Mouse (Mus musculus): Measurements from ENCODE around the gene Fpr3.
"Not testable (repeated sequence)": the region's sequence is repeated elsewhere in the genome, so short reads cannot be mapped to it uniquely, and the experiment has no call there.

Fpr3 gene

DNA sequence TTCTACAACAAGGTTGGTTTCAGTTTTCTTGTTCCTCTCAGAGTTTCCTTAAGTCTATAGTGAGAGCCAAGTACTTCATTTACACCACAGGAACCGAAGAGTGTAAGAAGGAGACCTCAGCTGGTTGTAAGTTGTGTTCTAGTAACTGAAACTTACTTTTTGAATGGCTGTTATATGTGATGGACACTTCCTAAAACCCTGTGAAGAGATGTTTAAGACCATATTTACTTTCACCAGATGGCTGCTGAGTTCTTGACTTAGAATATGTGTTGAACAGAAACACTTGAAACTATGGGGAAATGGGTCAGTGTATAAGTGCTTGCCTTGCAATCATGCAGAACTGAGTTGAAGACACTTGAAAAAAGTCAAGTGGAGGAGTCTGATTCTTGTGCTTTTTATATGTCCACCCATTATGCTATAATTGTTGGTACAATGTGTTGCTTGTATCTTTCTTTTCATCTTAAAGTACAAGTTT is at the start of gene Fpr3, which contains the start of gene Fpr2:
Gene Fpr3 (plus strand): TSS at position 79 of the 475 bp plus-strand sequence.
Gene Fpr2 (plus strand): TSS at position 51 of the 475 bp plus-strand sequence.
- DNase-seq (ENCODE audit: low spot score in 2 of 2): no peak

DNA sequence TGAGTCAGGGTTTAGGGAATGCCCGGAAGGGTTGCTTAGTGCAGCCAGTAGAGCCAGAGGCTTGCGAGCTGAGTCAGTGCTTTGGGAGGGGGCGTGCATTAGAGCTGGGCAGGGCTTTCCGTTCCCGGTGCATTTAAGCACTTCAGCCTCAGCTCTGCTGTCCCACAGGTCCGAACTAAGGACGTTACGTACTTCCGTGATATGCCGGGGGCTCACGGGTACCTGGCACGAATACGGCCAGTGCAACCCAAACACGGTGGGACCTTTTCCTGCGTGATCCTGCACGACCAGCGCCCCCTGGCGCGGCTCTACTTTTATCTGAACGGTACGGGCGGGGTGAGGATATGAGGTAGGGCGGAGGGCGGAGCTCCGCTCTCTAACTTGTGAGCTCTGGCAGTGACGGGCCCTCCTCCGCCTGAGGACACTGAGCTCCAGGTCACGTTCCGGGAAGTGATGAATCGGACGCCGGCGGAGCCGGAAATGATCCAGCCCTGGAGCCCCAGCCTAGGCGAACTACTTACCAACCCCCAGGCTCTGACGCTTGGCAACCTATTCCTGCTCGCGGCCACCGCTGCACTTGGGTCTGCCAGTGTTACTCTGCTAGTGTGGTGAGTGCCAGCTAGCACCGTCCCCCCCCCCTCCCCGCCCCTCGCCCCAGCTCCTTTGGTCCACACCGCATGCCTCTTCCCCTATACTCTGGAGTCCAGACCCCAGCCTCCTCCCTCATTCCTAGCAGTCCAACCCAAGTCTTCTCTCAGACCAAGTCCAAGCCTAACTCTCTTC is 49.5 kb upstream of the Fpr3 start:
- DNase-seq (ENCODE audit: low spot score in 2 of 2): peak; percentile 76 to 82

DNA sequence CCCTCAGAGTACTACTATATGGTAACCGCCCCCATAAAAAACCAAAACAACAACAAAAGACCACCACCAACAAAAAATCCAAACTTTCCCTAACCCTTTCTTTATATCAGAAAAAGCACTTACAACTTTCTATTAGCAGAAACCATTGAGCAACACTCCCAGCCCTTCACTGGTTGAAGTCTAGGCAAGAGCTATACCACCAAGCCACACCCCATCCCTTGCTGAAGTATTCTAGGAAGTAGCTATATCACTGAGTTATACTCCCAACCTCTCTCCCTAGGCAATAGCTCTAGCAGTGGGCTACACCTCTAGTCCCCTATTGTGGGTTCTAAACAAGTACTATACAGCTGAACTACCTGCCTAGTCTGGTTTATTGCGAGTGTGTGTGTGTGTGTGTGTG is 48.4 kb upstream of the Fpr3 start:
- no peak for DNase-seq (ENCODE audit: low spot score in 2 of 2)

DNA sequence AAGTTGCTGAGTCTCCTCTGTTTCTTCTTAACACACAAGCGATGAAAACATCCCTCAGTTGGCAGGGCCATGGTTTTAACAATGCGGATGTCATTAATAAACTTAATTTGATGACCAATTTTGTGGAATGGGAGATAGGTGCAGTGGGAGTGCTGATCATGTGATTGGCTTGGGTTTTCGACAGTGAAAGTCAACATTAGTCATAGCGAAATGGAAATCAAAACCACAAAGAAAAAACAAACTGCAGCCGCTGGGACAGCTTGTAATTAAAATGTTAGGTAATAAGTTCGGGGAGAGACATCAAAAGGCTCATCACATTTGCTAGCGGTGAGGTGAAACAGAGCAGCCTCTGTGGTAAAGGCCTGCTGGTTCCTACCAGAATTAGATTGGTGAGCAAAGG is 46.9 kb upstream of the Fpr3 start:
- DNase-seq (ENCODE audit: low spot score in 2 of 2): no peak

DNA sequence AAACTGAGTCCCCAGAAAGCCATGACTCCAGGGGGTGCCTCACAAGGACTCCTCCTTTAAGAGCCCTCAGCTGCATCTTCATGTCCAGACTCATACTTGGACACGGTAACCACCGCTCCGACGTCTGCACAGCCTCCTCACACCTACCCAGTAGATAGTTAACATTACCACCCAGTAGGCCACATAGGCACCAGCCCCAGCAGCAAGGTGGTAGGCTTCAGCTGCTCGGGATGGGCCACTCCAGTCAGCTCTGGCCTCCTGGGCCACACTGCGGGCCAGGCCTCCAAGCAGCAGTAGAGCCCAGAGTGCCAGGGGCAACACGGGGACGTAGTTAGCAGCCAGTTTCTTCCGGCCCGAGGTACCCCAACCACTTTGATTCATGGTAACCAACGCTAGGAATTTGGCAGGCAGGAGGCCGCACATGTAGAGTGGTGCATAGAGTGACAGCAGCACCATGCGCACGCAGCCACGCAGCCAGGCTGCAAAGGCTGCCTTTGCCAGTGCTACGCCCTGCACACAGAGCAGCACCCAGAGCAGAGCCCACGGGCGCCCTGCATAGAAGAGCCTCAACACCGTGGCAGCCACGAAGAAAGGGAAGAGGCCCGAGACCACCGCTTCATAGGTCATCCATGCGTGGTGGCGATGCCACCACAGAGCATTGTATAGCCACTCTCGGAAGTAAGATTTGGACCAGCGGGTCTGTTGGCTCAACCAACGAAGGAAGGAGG is 44.0 kb upstream of the Fpr3 start:
- DNase-seq (ENCODE audit: low spot score in 2 of 2): no peak

DNA sequence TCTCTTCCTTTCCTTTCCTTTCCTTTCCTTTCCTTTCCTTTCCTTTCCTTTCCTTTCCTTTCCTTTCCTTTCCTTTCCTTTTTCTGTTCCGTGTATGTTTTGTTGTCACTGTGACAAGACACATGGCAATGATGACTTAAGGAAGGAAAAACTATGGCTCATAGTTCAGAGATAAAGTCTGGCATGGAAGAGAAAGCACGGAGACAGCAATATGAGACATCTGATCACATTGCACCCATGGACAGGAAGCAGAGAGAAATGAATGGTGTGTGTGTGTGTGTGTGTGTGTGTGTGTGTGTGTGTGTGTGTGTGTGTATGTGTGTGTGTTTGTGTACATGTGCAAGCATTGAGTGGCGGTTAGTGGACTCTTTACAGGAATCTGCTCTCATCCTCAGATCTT is 43.0 kb upstream of the Fpr3 start:
- not testable (repeated sequence) for DNase-seq (ENCODE audit: low spot score in 2 of 2)

DNA sequence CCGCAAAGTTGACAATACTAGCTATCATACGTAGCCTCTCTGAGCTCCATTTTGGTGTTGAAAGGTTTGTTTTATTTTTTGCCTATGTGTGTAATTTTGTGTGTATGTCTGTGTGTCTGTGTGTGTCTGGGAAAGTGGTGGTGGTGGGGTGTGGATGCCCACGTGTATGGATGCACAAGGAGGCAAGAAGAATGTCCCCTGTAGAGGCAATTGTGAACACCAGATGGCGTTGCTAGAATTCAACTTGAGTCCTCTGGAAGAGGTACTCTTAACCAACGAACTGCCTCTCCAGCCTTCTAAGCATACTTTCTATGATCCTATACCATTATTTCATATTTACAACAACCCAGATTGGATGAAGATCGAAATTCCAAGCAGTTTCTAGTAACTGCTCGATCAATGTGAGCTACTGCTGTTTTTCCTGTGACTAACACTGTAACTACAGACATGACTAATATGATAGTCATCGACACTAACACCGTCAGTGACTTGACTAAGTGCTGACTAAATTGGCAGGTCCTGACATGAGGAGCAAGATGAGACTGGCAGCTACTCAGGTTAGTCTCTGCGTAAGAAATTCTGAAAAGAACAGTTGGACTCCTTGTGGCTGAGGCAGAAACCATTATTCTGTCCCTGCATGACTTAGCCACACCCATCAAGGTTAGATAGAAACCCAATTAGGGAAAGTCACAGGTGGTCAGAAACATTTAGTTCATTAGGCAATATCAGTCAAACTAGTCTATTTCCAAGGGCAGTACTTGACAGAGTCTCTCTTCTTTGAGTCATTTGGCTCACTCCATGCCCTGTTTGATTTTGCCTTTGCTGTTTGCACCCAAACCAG is 42.2 kb upstream of the Fpr3 start:
- DNase-seq (ENCODE audit: low spot score in 2 of 2): no peak

DNA sequence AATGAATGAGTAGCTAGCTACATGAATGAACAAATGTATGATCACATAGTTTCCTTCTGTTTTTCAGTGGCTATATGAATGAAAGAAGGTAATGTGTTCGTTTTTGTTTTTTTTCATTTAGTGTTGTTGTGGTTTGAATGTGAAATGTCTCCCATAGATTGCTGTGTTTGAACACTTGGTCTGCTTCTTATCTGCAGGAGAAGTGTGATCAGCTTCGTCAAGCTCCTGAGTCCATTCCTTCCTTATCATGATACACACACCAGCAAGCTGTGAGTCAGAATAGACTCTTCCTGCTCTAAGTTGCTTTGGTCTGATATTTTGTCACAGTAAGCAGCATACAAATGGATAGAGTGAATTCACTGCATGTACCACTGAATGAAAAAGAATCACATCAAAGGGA is 38.7 kb upstream of the Fpr3 start:
- DNase-seq (ENCODE audit: low spot score in 2 of 2): no peak

DNA sequence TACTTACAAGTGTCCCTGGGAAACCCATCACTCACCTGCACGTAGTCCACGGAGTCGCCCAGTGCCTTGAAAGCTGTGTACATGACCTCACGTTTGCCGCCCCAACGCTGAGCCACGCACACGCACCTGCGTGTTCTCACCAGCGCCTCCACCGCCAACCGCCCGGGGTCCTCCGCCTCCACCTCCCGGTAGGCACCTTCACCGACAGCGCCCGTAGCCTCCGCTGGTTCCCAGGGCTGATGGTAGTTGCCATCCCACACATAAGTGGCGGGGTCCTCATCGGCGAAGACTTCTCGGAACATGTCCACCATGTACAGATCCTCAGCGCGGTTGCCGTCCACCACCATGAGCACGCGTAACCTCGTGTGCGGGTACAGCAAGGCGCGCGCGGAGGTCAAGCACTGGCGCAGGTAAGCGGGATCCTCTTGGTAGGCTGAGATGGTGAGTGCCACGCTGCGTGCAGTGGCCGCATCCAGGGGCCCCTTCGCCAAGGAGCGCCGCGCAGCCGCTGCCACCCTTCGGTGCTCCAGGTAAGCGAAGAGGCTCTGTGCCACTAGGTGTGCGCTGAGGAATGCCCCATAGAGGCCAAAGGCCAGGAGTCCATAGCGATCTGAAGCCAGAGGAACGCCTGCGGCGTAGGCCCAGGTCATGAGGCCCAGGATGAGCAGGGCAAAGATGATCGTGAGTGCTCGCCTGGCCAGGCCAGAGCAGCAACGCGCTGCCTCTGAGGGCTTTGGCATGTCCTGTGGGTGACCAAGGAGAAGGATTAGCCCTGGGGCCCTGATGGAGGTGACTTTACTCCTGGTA is 37.5 kb upstream of the Fpr3 start:
- DNase-seq (ENCODE audit: low spot score in 2 of 2): no peak

DNA sequence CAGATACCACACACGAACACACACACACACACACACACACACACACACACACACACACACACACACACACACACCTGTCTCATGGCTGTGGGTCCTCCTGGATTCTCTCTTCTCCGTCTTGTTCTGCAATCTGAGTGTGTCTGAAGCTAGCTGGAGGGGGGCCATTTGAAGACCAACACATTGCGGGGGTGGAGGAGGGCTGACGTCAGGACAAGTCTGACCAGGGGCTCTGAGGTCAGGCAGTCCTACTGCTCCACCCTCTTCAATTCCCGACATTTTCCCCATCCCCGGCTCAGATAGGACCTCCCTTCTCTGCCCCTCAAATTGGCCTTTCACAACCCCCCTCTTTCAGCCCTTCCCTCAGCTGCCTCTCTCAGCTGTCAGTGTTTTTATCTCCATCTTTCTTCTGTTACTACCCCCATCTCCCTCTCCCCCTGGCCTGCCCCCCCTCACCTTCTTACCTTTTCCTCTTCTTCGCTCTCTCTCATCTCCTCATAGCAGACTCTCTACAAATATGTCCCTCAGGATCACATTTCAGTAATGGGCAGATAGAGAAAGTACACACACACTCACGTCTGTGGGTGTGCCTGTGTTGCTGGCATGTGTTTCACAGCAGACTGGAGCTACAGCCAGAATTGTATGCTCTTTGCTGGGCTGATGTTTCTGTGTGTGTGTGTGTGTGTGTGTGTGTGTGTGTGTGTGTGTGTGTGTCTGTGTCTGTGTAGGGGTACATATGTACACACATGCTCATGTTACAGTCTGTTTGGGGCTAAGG is 32.4 kb upstream of the Fpr3 start, which contains the start of gene Has1:
Gene Has1 (minus strand): TSS at position 142 of the 775 bp plus-strand sequence.
- DNase-seq (ENCODE audit: low spot score in 2 of 2): no peak

DNA sequence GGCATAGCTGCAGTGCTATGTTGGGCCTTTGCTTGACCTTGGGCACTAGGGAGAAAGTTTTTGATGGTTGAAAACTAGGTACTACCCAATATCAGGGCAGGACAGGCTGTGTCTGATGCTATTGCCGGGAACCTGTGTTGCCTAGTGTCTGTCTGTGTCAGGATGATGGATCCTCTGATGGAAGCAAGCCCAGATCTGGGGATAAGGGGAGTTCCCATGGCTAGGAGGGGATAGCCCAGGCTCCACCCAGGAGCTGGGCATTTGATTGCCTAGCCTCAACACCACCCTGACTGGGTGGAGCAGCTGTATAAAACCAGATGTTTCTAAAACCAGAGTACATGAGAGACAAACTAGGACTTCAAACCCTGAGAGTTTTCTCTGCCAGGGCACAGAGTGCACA is 31.0 kb upstream of the Fpr3 start:
- no peak for DNase-seq (ENCODE audit: low spot score in 2 of 2)

DNA sequence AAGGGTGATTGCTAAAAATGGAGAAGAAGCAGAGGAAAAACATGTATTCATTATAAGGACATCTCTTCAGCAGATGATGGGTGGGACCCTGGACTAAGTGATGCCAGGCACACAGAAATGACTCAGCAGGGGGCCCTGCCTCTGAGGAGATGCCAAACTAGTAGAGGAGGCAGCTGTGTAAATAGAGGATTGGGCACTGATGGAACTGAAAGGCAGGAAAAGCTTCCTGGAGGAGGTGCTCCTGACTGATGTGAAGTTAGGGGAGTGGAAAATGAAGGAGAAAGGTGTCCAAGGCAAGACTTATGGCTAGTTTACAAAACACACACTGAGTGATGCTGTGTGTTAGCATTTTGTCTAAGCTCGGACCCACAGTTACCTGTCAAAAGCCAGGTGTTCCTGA is 30.2 kb upstream of the Fpr3 start:
- DNase-seq (ENCODE audit: low spot score in 2 of 2): no peak

DNA sequence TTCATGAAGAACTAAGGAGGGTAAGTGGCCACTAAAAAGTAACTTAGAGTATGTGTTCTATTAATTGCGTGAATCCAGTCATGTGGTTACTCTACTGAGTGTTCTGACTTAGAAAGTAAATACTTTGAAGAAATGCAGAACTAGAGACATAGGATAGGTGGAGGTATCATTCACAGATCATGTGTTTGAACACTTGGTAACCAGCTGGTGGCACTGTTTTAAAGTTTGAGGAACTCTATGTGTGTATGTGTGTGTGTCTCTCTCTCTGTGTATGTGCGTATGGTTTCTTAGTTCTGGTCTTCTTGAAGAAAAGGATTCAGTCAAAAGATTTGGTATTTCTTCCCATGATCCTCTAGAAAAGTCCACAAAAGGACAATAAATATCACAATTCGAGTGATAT is 27.5 kb upstream of the Fpr3 start:
- DNase-seq (ENCODE audit: low spot score in 2 of 2): no peak

DNA sequence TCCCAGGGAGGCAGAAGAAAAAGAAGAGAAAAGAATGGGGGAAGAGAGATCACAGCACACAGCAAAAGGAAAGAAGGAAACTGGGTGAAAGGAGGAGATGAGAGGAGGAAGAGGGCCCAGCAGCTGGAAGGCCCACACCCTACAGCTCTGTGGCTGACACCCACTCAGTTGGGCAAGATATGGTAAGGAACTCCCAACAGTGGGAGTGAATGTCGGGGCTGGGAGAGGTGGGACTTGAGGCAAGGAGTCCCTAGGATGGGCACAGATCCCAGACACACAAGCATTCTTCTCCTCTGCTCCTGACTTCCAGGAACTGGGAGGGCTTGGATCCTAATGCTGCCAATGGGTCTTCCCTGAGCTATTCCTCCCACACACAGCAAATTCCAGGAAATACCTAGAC is 25.3 kb upstream of the Fpr3 start:
- no peak for DNase-seq (ENCODE audit: low spot score in 2 of 2)

DNA sequence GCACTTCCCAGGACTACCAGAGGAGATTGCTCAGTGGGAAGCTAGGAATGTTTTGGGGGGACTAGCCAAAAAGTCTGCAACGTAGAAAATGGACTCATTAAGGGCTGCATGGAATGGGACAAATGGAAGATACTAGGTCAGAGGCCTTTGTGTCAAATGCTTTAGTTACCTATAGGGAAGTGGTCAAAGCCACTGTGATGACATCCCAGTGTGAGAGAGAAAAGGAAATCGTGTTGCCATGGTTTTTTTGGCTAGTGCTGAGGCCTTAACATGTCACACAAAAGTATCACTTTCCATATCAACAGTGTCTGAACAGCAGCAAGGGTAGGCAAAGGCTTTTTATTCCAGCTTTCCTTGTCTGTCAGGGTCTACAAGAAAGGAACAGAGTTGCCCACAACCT is 22.5 kb upstream of the Fpr3 start:
- DNase-seq (ENCODE audit: low spot score in 2 of 2): no peak

DNA sequence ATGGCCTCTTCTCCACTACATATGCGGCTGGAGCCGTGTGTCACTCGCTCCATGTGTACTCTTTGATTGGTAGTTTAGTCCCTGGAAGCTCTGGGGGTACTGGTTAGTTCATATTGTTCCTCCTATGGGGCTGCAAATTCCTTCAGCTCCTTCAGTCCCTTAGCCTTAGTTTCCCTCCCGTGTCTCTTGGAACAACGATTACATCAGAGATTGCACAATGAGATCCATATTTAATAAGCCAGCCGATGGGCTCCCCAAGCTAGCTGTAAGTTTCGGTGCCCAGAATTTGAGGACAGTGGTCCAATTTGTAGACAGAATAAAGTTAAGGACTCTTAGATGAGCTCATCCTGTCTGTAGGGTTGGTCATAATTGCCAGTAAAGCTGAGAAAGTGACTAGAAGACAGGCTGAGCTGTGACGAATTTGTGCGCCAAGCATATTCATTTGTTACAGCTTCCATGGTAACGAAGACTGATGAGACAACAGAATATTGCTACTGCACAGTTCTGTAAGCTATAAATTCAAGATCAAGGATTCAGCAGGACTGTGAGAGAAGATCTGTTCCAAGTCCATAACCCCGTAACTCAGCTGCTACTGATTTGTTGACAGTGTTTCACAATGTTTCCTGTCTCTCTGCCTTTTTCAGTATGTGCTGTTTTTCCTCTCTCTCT is 20.7 kb upstream of the Fpr3 start:
- DNase-seq (ENCODE audit: low spot score in 2 of 2): no peak

DNA sequence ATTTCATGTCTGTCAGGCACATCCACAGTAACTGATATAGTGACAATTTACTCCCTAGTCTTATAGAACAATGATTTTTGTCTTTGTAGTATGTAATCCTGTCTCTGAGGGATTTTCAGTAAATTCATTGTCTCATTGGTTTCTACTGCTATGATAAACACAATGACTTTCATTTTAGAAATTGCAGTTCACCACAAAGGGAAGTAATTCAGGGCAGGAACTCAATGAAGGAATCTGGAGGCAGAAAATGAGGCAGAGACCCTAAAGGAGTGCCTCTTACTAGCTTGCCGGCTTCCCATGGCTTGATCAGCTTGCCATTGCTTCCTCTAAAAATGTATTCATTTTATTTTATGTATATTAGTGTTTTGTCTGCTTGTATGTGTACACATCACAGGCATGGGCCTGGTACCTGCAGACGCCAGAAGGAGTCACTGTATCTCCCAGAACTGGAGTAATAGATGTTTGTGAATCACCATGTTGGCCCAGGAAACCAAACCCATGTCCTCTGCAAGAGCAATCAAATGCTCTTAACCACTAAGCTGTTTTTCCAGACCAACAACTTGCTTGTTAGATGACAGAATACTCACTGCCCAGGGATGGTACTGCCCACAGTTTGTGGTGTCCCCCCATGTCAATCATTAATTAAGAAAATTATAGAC is 16.6 kb upstream of the Fpr3 start:
- DNase-seq (ENCODE audit: low spot score in 2 of 2): no peak

DNA sequence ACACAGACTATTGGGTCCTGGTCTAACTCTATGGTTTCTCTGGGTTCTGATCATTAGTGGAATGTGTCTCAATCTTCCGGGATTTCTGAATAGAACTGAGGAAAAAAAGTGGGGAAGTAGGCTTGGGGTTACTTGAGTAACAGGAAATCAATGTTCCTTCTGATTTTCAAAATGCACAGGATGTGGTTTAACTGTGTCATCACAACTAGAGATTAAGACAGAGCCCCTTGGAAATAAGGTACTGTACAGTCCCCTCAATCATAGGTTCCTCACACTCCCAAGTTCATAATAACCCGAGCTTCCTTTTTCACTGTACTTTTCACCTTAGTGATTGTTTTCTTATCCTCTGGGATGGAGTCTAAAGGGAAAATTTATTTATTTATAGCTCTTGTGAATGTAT is 16.0 kb upstream of the Fpr3 start:
- no peak for DNase-seq (ENCODE audit: low spot score in 2 of 2)

DNA sequence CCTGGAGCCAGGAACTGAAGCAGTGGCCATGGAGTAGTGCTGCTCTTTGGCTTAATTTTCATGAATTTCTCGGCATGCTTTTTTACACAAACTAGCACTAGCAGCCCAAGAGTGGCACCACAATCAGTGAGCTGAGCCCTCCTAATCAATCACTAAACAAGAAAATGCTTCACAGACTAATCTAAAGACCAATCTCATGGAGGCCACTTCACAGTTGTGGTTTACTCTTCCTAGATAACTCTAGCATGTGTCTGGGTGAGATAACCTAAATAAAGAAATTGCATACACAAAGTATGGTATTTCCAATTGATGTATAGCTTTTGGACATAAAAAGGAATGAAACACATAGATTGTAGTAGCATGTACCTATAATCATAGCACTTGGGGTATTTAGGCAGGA is 8.3 kb upstream of the Fpr3 start:
- DNase-seq (ENCODE audit: low spot score in 2 of 2): no peak
